Comparison of ENCODE assay signal across 20 mouse cellular contexts in genomic region chr7:98968741-98969395, GRCm38 (mm10).
DNase-seq lines count a peak whose midpoint lies in the region; ATAC-seq lines count a peak whose summit lies in the region.
"Had no signal": no experiment of that assay in that cellular context is flagged by ENCODE, and none has a peak within 500 bp of the region (broad histone marks: within the 10 kb centered on the region; RNA-seq: fewer than 3 reads in every experiment).

No protein-coding gene starts in this region.

- peak overlapping the region; percentile 42; the same call in 1 of the 2 replicates for H3K4me2 ChIP-seq in hindbrain, embryonic 14.5 days (replicated peaks)
- H3K4me2 ChIP-seq in hindbrain, embryonic 16.5 days (ENCODE audit: low read length), result no peak overlapping the region

- ATAC-seq in hindbrain, embryonic 14.5 days (ENCODE audit: low FRiP score), result no peak
- no peak for ATAC-seq in hindbrain, embryonic 16.5 days
- ATAC-seq: activated CD4-positive, CD25-positive, alpha-beta regulatory T cell, adult 4 months; forebrain, embryonic 14.5 days had no signal

- DNase-seq in hindbrain, embryonic 14.5 days (ENCODE audit: low spot score), result no peak
- peak; percentile 89 for DNase-seq in R1 (ENCODE audit: low read depth, low spot score)
- peak; percentile 74 for DNase-seq in cerebellum, adult 9-10 months
- DNase-seq in layer of hippocampus, adult 9-10 months (ENCODE audit: low spot score), result no peak
- DNase-seq in adrenal gland, postnatal 25 days, result no peak
- DNase-seq in midbrain, embryonic 10.5 days (ENCODE audit: low spot score), result no peak
- DNase-seq: adrenal gland, postnatal 14 days; gastrocnemius, postnatal 36 days; heart, postnatal 14 days; kidney, adult 11 months; kidney, postnatal 14 days; retina, postnatal 1 day had no signal

- H3K4me3 ChIP-seq in hindbrain, embryonic 14.5 days (replicated peaks; ENCODE audit: low read length), result no peak overlapping the region
- no peak overlapping the region for H3K4me3 ChIP-seq in hindbrain, embryonic 16.5 days (ENCODE audit: low read length)
- no peak overlapping the region for H3K4me3 ChIP-seq in midbrain, embryonic 10.5 days
- H3K4me3 ChIP-seq: embryonic facial prominence, embryonic 15.5 days; lung, embryonic 15.5 days; midbrain, embryonic 12.5 days had no signal

- no peaks in the 10 kb centered on the region for H3K9me3 ChIP-seq in hindbrain, embryonic 14.5 days (ENCODE audit: control insufficient read depth, low read length)
- no peaks in the 10 kb centered on the region; the same call in 1 of the 2 replicates for H3K9me3 ChIP-seq in hindbrain, embryonic 16.5 days (ENCODE audit: control insufficient read depth, low read length)
- 0 out of 2 replicates have a peak, but pooled peaks cover 7% of the 10 kb centered on the region for H3K9me3 ChIP-seq in midbrain, embryonic 10.5 days (replicated peaks)
- H3K9me3 ChIP-seq: embryonic facial prominence, embryonic 15.5 days; hindbrain, embryonic 15.5 days; lung, embryonic 15.5 days had no signal

- no peaks in the 10 kb centered on the region for H3K36me3 ChIP-seq in hindbrain, embryonic 14.5 days (replicated peaks; ENCODE audit: control insufficient read depth, insufficient read depth)
- H3K36me3 ChIP-seq in hindbrain, embryonic 16.5 days (ENCODE audit: control insufficient read depth, insufficient read depth, low read length), result no peaks in the 10 kb centered on the region
- no peaks in the 10 kb centered on the region for H3K36me3 ChIP-seq in midbrain, embryonic 10.5 days
- H3K36me3 ChIP-seq: embryonic facial prominence, embryonic 15.5 days; hindbrain, embryonic 15.5 days; lung, embryonic 15.5 days had no signal

- no peak overlapping the region for H3K27ac ChIP-seq in hindbrain, embryonic 14.5 days
- no peak overlapping the region for H3K27ac ChIP-seq in hindbrain, embryonic 16.5 days (ENCODE audit: low read depth, low read length)
- H3K27ac ChIP-seq in midbrain, embryonic 10.5 days (replicated peaks), result no peak overlapping the region
- H3K27ac ChIP-seq: embryonic facial prominence, embryonic 15.5 days; hindbrain, embryonic 15.5 days; lung, embryonic 15.5 days; macrophage; midbrain, embryonic 12.5 days had no signal

- WGBS in hindbrain, embryonic 14.5 days, result 71% methylated on average over 8 of the region's 8 CpGs
- 72% methylated on average over 8 of the region's 8 CpGs for WGBS in hindbrain, embryonic 16.5 days
- WGBS in midbrain, embryonic 10.5 days, result 66% methylated on average over 8 of the region's 8 CpGs

- H3K4me1 ChIP-seq in hindbrain, embryonic 14.5 days (replicated peaks; ENCODE audit: control insufficient read depth, insufficient read depth, low read length), result peaks cover 13% of the 10 kb centered on the region
- peaks cover 8% of the 10 kb centered on the region for H3K4me1 ChIP-seq in hindbrain, embryonic 16.5 days (ENCODE audit: control insufficient read depth, insufficient read depth, low read depth, low read length)
- peaks cover 42% of the 10 kb centered on the region for H3K4me1 ChIP-seq in midbrain, embryonic 10.5 days

- no peak overlapping the region for H3K9ac ChIP-seq in hindbrain, embryonic 14.5 days
- H3K9ac ChIP-seq in hindbrain, embryonic 16.5 days (ENCODE audit: low read depth, low read length), result no peak overlapping the region; the same call in 1 of the 2 replicates
- H3K9ac ChIP-seq: embryonic facial prominence, embryonic 15.5 days; lung, embryonic 15.5 days had no signal

- H3K27me3 ChIP-seq in hindbrain, embryonic 14.5 days (ENCODE audit: control insufficient read depth, insufficient read depth, low read length), result no peaks in the 10 kb centered on the region
- no peaks in the 10 kb centered on the region for H3K27me3 ChIP-seq in hindbrain, embryonic 16.5 days (replicated peaks; ENCODE audit: control insufficient read depth, insufficient read depth, low read length)
- H3K27me3 ChIP-seq in midbrain, embryonic 10.5 days (ENCODE audit: low read depth, poor library complexity, severe bottlenecking), result peaks cover 27% of the 10 kb centered on the region
- H3K27me3 ChIP-seq: embryonic facial prominence, embryonic 15.5 days; hindbrain, embryonic 15.5 days; lung, embryonic 15.5 days had no signal

Comparison
In these comparisons a context has a peak if more than half of its experiments do, and no peak if none do; other contexts are left out.
1. DNase-seq: peak in R1 (single experiment) and cerebellum, adult 9-10 months (single experiment); none in hindbrain, embryonic 14.5 days (single experiment), layer of hippocampus, adult 9-10 months (single experiment), adrenal gland, postnatal 25 days (single experiment) and midbrain, embryonic 10.5 days (single experiment).